Mouse (Mus musculus) activated CD4-positive, CD25-positive, alpha-beta regulatory T cell, adult 4 months (primary cell): Measurements from ENCODE around the gene Gm14525. TPM values are rescaled to one million over a fixed set of nuclear protein-coding genes. Genes with fewer than 3 reads are reported as not detected.
"Not testable (repeated sequence)": the region's sequence is repeated elsewhere in the genome, so short reads cannot be mapped to it uniquely, and the experiment has no call there.

Experiments used
- ATAC-seq: one replicate; pipeline ENCODE4 v1.8.0; 2017
- polyA plus RNA-seq, 2 experiments: library from polyadenylated mRNA; unstranded; fragments of 100-300 nt; shearing (Covaris generic); gene quantifications; one replicate each; pipeline ENCODE4 v1.2.1; 2017

The Gm14525 gene
- polyA plus RNA-seq, result not detected

DNA sequence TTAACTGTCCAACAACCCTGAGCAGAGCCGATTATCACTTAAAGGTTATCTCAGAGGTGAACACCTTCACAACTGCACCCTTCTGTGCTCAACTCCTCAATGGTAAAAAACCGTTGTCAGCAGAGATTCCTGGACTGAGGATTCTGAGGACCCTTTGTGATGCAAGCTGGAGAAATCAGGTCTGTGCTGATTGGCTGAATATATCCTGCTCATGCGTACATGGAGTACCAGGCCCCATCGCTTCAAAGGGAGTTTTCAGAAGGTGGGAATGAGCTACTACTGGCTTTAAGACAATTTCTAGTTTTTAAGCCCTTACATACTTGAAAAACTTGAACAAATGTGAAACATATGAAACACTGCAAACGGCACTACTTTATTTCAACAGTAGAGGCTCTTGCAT lies at the start of gene Gm14525:
Gene Gm14525, minus strand, starts transcription at position 101 of the 400 bp plus-strand sequence.
- not testable (repeated sequence) for ATAC-seq

Other genes with a start within 250 kb of the Gm14525 start
- gene Slx, start 157.1 kb downstream of the Gm14525 start, polyA plus RNA-seq, result not detected
- gene Gm6121, start 233.1 kb upstream of the Gm14525 start, polyA plus RNA-seq, result not detected